Mouse (Mus musculus): ENCODE data around the gene Supt3. TPM values are rescaled to one million over a fixed set of nuclear protein-coding genes. Genes with fewer than 3 reads are reported as not detected.

Gene Supt3
- total and polyA plus RNA-seq, 3 experiments: 4.7 to 16.0 (median 13.2) TPM

DNA sequence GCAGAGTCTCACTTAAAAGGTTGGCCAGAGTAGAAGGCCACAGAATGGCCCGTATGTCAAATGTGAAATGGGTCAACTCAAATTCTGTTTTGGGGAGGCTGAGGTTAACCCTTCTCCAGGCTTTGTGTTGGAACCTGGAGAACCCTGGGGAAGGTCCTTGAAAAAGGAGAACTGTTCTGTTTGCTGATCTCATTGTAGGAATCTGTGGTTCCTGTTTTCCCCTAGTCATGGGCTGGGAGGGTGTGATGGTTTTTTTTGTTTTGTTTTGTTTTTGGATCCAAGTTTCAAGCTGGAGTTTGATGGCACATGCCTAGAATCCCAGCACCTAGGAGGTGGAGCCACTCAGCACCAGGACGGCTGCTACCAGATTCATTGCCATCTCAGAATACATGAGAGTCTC lies 6.2 kb downstream of the Supt3 start:
- Histone ChIP-seq H3K27ac (no peak overlapping the region), H3K9ac (ENCODE audit: low read depth, low read length) (no peak overlapping the region), H3K4me3 (no peak overlapping the region), H3K36me3 (ENCODE audit: control insufficient read depth, insufficient read depth, low read length) (no peaks in the 10 kb centered on the region), H3K4me1 (ENCODE audit: control insufficient read depth, insufficient read depth, low read length) (no peaks in the 10 kb centered on the region), H3K79me2 (replicated peaks; ENCODE audit: control insufficient read depth, insufficient read depth, low read length) (no peaks in the 10 kb centered on the region), H3K27me3 (ENCODE audit: control insufficient read depth, insufficient read depth, low read length) (no peaks in the 10 kb centered on the region)
- 80% methylated on average over 2 of the region's 2 CpGs for WGBS
- no peak for DNase-seq
- TF ChIP-seq EP300 (IDR thresholded peaks at IDR 0.05; ENCODE audit: insufficient read depth, low read depth, low read length) (no peak), CTCF (IDR thresholded peaks at IDR 0.05) (no peak), POLR2A (IDR thresholded peaks at IDR 0.05; ENCODE audit: insufficient read depth, low read depth, low read length) (no peak)
- intact Hi-C loops (cut with DNase I): no loop called here

DNA sequence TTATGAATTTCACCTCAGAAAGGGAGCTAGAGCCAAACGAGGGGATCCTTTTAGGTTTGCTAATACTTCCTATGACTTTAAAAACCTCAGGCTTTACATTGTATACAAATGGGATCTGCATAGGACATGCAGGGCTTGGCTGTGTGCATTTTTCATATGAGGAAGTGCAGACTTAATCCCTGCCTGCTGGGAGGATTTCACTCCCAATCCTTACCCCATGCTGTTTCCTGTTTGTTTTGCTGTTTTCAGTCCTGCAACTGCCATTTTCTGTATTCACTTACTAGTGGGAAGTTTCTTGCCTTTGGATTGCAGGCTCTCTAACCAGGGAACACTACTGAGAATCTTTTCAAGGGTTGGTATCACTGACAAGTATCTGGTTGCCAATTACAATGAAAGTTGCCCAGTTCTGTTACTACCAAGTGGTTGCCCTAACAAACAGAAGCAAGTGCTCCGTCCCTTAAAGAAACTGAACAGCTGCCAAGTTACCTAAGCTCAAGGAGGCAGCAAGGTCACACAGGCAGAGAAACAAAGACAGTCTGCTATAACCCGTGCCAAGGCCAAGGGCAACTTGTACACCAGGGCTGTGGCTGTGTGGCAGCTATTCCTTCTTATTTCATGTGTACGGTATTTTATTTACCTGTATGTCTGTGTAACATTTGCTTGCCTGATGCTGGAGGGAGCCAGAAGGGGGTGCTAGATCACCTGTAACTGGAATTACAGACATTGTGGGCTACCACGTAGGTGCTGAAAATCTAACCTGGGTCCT lies 12.2 kb downstream of the Supt3 start:
- intact Hi-C loops (cut with DNase I): no loop called here
- H3K4me3 ChIP-seq: no peak overlapping the region
- 65% methylated on average over 5 of the region's 5 CpGs for WGBS
- DNase-seq: peak in 1 of 2 experiments; percentile 19
- H3K4me1 ChIP-seq (ENCODE audit: control insufficient read depth, insufficient read depth, low read length): no peaks in the 10 kb centered on the region
- TF ChIP-seq EP300 (IDR thresholded peaks at IDR 0.05; ENCODE audit: insufficient read depth, low read depth, low read length) (no peak), POLR2A (IDR thresholded peaks at IDR 0.05; ENCODE audit: insufficient read depth, low read depth, low read length) (no peak), CTCF (IDR thresholded peaks at IDR 0.05) (peak; percentile 39)
- H3K9ac ChIP-seq (ENCODE audit: low read depth, low read length): no peak overlapping the region
- no peaks in the 10 kb centered on the region for H3K79me2 ChIP-seq (replicated peaks; ENCODE audit: control insufficient read depth, insufficient read depth, low read length)
- H3K27me3 ChIP-seq (ENCODE audit: control insufficient read depth, insufficient read depth, low read length): no peaks in the 10 kb centered on the region
- H3K27ac ChIP-seq: no peak overlapping the region
- no peaks in the 10 kb centered on the region for H3K36me3 ChIP-seq (ENCODE audit: control insufficient read depth, insufficient read depth, low read length)

DNA sequence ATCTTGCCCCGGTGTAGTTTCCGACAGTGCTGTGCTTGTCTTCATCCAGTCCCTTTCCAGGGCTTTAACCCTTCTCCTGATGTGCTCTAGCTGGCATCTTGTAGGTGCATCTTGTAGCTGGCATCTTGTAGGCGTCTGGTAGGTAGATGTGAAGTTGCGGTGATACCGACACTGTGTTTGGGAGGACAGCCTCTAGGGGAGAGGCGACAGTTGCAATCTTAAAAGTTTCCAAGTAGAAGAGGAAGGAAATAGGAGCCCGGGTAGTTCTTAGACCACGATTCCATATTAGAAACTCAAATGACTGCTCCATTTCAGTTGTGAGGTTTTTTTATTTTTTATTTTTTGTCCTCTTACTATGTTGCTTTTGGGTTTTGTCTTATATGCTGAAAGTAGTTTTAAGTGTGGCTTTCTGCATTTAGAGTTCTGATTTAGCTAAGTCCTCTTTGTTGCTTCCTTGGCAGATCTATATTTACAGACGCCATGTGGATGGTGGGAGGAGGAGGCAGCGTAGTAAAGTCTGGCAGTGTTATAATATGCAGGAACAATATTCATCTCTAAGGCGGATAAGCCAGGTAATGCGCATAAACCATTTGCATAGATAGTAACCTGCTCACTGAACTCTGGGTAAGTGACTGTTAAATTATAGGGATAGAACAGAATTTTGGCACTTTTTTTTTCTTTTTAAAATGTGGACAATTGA lies 15.4 kb downstream of the Supt3 start:
- no peaks in the 10 kb centered on the region; the same call in 1 of the 2 replicates for H3K4me1 ChIP-seq (ENCODE audit: control insufficient read depth, insufficient read depth, low read length)
- H3K4me3 ChIP-seq: no peak overlapping the region
- no peak for TF ChIP-seq EP300 (IDR thresholded peaks at IDR 0.05; ENCODE audit: insufficient read depth, low read depth, low read length)
- TF ChIP-seq POLR2A (IDR thresholded peaks at IDR 0.05; ENCODE audit: insufficient read depth, low read depth, low read length): no peak
- no peak for TF ChIP-seq CTCF (IDR thresholded peaks at IDR 0.05)
- DNase-seq: no peak
- H3K79me2 ChIP-seq (replicated peaks; ENCODE audit: control insufficient read depth, insufficient read depth, low read length): no peaks in the 10 kb centered on the region
- no peak overlapping the region for H3K9ac ChIP-seq (ENCODE audit: low read depth, low read length)
- H3K27ac ChIP-seq: no peak overlapping the region
- intact Hi-C loops (cut with DNase I): no loop called here
- no peaks in the 10 kb centered on the region for H3K27me3 ChIP-seq (ENCODE audit: control insufficient read depth, insufficient read depth, low read length)
- WGBS: 78% methylated on average over 12 of the region's 12 CpGs
- no peaks in the 10 kb centered on the region for H3K36me3 ChIP-seq (ENCODE audit: control insufficient read depth, insufficient read depth, low read length)

DNA sequence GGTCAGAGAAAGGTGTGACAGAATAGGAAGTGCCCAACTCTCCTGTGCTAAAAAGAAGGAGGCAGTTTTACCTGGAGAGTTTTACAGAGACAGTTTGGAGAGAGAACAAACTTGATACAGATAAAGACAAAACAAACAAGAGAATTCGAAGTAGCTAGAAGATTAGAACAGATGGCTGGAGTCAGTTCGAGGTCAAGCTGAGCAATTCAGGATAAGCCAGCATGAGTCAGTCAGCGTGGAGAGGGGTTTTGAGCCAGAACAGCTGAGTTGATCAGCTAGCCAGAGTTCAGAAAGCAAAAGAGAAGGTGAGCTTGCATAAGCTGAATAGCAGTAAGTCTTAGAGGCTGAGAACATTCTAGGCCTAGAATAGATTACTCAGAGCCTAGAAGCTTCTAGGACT lies 20.4 kb downstream of the Supt3 start:
- TF ChIP-seq EP300 (IDR thresholded peaks at IDR 0.05; ENCODE audit: insufficient read depth, low read depth, low read length) (no peak), CTCF (IDR thresholded peaks at IDR 0.05) (no peak), POLR2A (IDR thresholded peaks at IDR 0.05; ENCODE audit: insufficient read depth, low read depth, low read length) (no peak)
- H3K79me2 ChIP-seq (replicated peaks; ENCODE audit: control insufficient read depth, insufficient read depth, low read length): no peaks in the 10 kb centered on the region
- no peaks in the 10 kb centered on the region for H3K36me3 ChIP-seq (ENCODE audit: control insufficient read depth, insufficient read depth, low read length)
- WGBS: 41% methylated on average over 3 of the region's 3 CpGs
- H3K9ac ChIP-seq (ENCODE audit: low read depth, low read length): no peak overlapping the region
- no peaks in the 10 kb centered on the region for H3K27me3 ChIP-seq (ENCODE audit: control insufficient read depth, insufficient read depth, low read length)
- no peak for DNase-seq
- H3K27ac ChIP-seq: no peak overlapping the region
- no peak overlapping the region for H3K4me3 ChIP-seq
- intact Hi-C loops (cut with DNase I): no loop called here
- H3K4me1 ChIP-seq (ENCODE audit: control insufficient read depth, insufficient read depth, low read length): no peaks in the 10 kb centered on the region; the same call in 1 of the 2 replicates

DNA sequence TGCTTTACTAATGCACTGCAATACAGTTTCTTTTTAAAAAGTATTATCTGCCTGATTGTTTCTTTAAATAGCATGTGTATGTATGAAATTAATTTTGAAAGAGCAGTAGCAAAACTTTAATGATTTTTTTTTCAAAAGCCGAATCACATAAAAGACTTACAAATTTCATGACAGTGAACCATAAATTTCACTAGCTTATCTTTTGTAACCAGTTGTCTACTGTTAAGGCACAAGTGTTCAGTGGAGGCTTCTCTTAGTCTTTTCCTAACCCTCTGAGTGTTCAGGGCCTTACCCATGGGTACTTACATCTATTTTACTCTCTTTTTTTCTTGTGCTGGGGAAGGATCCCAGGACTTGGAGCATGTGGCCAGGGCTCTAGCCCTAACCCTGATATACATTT lies 30.1 kb downstream of the Supt3 start:
- Histone ChIP-seq H3K79me2 (replicated peaks; ENCODE audit: control insufficient read depth, insufficient read depth, low read length) (no peaks in the 10 kb centered on the region), H3K36me3 (ENCODE audit: control insufficient read depth, insufficient read depth, low read length) (no peaks in the 10 kb centered on the region), H3K4me3 (no peak overlapping the region), H3K4me1 (ENCODE audit: control insufficient read depth, insufficient read depth, low read length) (no peaks in the 10 kb centered on the region), H3K9ac (ENCODE audit: low read depth, low read length) (no peak overlapping the region), H3K27me3 (ENCODE audit: control insufficient read depth, insufficient read depth, low read length) (no peaks in the 10 kb centered on the region), H3K27ac (no peak overlapping the region)
- intact Hi-C loops (cut with DNase I): no loop called here
- no peak for DNase-seq
- WGBS: 92% methylated on average over 1 of the region's 1 CpGs
- no peak for TF ChIP-seq EP300 (IDR thresholded peaks at IDR 0.05; ENCODE audit: insufficient read depth, low read depth, low read length)
- TF ChIP-seq CTCF (IDR thresholded peaks at IDR 0.05): no peak
- TF ChIP-seq POLR2A (IDR thresholded peaks at IDR 0.05; ENCODE audit: insufficient read depth, low read depth, low read length): no peak
